Mouse (Mus musculus): ENCODE measurements around the gene Cdk20.

- TF ChIP-seq CTCF (IDR thresholded peaks at IDR 0.05; ENCODE audit: low read depth) (no peak), EP300 (IDR thresholded peaks at IDR 0.05; ENCODE audit: low read depth) (no peak)
Measured at GRCm38 (mm10) chr13:64458181-64458580, 26.1 kb downstream of the Cdk20 start.
